Mouse (Mus musculus) stomach, postnatal 0 days (tissue): ENCODE measurements around the gene Coq5. TPM values are rescaled to one million over a fixed set of nuclear protein-coding genes. Genes with fewer than 3 reads are reported as not detected.
"Not testable (repeated sequence)": the region's sequence is repeated elsewhere in the genome, so short reads cannot be mapped to it uniquely, and the experiment has no call there.

Source experiments
- ATAC-seq: fragments of 200-750 bp; cut with Nextera tagmentation; 2 replicates; pipeline ENCODE4 v1.8.0; 2017; ENCODE audit not compliant: low FRiP score, low TSS enrichment
- DNase-seq: peaks from one replicate; pipeline ENCODE4 v3.0.0-alpha.2; 2016; ENCODE audit warnings: low spot score
- H3K27ac ChIP-seq: fragments of 300-500 bp; sonication (generic); replicated peaks from 2 replicates; pipeline ENCODE4 v1.5.1; 2014; ENCODE audit warnings: mild to moderate bottlenecking, control low read depth
- H3K27me3 ChIP-seq: fragments of 300-500 bp; sonication (generic); 2 replicates; pipeline ENCODE4 v1.6.1; 2014; ENCODE audit warnings: low read length; ENCODE audit not compliant: control insufficient read depth, insufficient read depth
- H3K36me3 ChIP-seq: fragments of 300-500 bp; sonication (generic); 2 replicates; pipeline ENCODE4 v1.6.1; 2014; ENCODE audit warnings: low read length, mixed read lengths; ENCODE audit not compliant: control insufficient read depth, insufficient read depth
- H3K4me1 ChIP-seq: fragments of 300-500 bp; sonication (generic); replicated peaks from 2 replicates; pipeline ENCODE4 v1.6.1; 2014; ENCODE audit warnings: antibody characterized with exemption; ENCODE audit not compliant: control insufficient read depth, insufficient read depth
- H3K4me2 ChIP-seq: fragments of 300-500 bp; sonication (generic); replicated peaks from 2 replicates; pipeline ENCODE4 v1.6.1; 2014; ENCODE audit warnings: low read depth, mild to moderate bottlenecking, control low read depth, moderate library complexity
- H3K4me3 ChIP-seq: fragments of 300-500 bp; sonication (generic); 2 replicates; pipeline ENCODE4 v1.5.1; 2014; ENCODE audit warnings: low read depth, low read length, control low read depth
- H3K9ac ChIP-seq: fragments of 300-500 bp; sonication (generic); 2 replicates; pipeline ENCODE4 v1.6.1; 2014; ENCODE audit warnings: mild to moderate bottlenecking, low read length, control low read depth, mixed read lengths
- H3K9me3 ChIP-seq: fragments of 300-500 bp; sonication (generic); 2 replicates; pipeline ENCODE4 v1.6.1; 2016; ENCODE audit warnings: low read length; ENCODE audit not compliant: control insufficient read depth
- CTCF ChIP-seq: IDR thresholded peaks from 2 replicates; pipeline ENCODE4 v1.5.1; 2016; ENCODE audit warnings: antibody characterized with exemption, low read depth, mild to moderate bottlenecking, moderate library complexity
- EP300 ChIP-seq: optimal IDR thresholded peaks from 2 replicates; pipeline ENCODE3; 2016; ENCODE audit warnings: antibody characterized with exemption
- WGBS: fragments of 180-500 bp; shearing (Covaris S2); extraction: QIAGEN DNeasy Blood & Tissue Kit; methylation state at CpG from one replicate; pipeline ENCODE4 v1.1.7; 2014; 5-methylcytosine and 5-hydroxymethylcytosine counted together
- polyA plus RNA-seq: library from polyadenylated mRNA; unstranded; fragments of >200 nt; fragmentation: Nextera tagmentation; extraction: Ambion mirVana; gene quantifications from 2 replicates; pipeline ENCODE4 v1.2.1, GENCODE M21; 2015

The Coq5 gene
- polyA plus RNA-seq, 1 experiment from 2014 or later: 32.6 TPM

- WGBS: 92% methylated on average over 8 of the region's 8 CpGs
- ATAC-seq: no peak
- H3K9ac ChIP-seq: no peak overlapping the region
These were observed 14.7 kb downstream of the Coq5 start for GRCm38 (mm10) chr5:115294173-115294572.

GRCm38 (mm10) chr5:115296347-115296746 is 16.9 kb downstream of the Coq5 start:
- peak; percentile 45 for ATAC-seq
- Histone ChIP-seq H3K27ac (peak overlapping the region; percentile 79), H3K4me2 (no peak overlapping the region), H3K36me3 (peaks cover 10% of the 10 kb centered on the region), H3K9ac (no peak overlapping the region), H3K27me3 (no peaks in the 10 kb centered on the region), H3K4me3 (no peak overlapping the region), H3K9me3 (no peaks in the 10 kb centered on the region), H3K4me1 (peaks cover 2% of the 10 kb centered on the region; the same call in 1 of the 2 replicates)
- DNase-seq: peak; percentile 66
- TF ChIP-seq CTCF (no peak), EP300 (no peak)
- 44% methylated on average over 10 of the region's 10 CpGs for WGBS

More at GRCm38 (mm10) chr5:115294173-115294572, 14.7 kb downstream of the Coq5 start:
- Histone ChIP-seq H3K4me1 (peaks cover 2% of the 10 kb centered on the region; the same call in 1 of the 2 replicates), H3K27ac (no peak overlapping the region), H3K36me3 (peaks cover 13% of the 10 kb centered on the region), H3K9me3 (no peaks in the 10 kb centered on the region), H3K4me3 (no peak overlapping the region), H3K4me2 (no peak overlapping the region), H3K27me3 (no peaks in the 10 kb centered on the region)
- DNase-seq: no peak
- TF ChIP-seq CTCF (peak; percentile 49), EP300 (no peak)

- H3K36me3 ChIP-seq: peaks cover 10% of the 10 kb centered on the region
- H3K4me2 ChIP-seq: peak overlapping the region; percentile 63
- no peaks in the 10 kb centered on the region for H3K27me3 ChIP-seq
- ATAC-seq: peak; percentile 13
- peaks cover 4% of the 10 kb centered on the region for H3K4me1 ChIP-seq
- peak; percentile 3 for TF ChIP-seq EP300
- peak; percentile 69 for TF ChIP-seq CTCF
- peak; percentile 78 for DNase-seq
- WGBS: under 1% methylated on average over 46 of the region's 46 CpGs
- peak overlapping the region; percentile 82 for H3K9ac ChIP-seq
- H3K9me3 ChIP-seq: no peaks in the 10 kb centered on the region
- H3K4me3 ChIP-seq: peak overlapping the region; percentile 87
- peak overlapping the region; percentile 95 for H3K27ac ChIP-seq
These were observed 20.7 kb downstream of the Coq5 start for GRCm38 (mm10) chr5:115300035-115300744.

GRCm38 (mm10) chr5:115300792-115301614 is 21.5 kb downstream of the Coq5 start, which contains the start of gene Dynll1:
Gene Dynll1 (minus strand): TSS chr5:115300999.
- H3K4me1 ChIP-seq: peaks cover 4% of the 10 kb centered on the region
- under 1% methylated on average over 56 of the region's 66 CpGs for WGBS
- ATAC-seq: peak; percentile 95
- H3K4me3 ChIP-seq: peak within 1 kb of the TSS; percentile 87
- peak; percentile 99 for DNase-seq
- peak within 1 kb of the TSS; percentile 81 for H3K4me2 ChIP-seq
- peak within 1 kb of the TSS; percentile 82 for H3K9ac ChIP-seq
- no peaks in the 10 kb centered on the region for H3K27me3 ChIP-seq
- H3K9me3 ChIP-seq: no peaks in the 10 kb centered on the region
- TF ChIP-seq CTCF (peak; percentile 40; the same call in 1 of the 2 replicates), EP300 (peak; percentile 95)
- peaks cover 6% of the 10 kb centered on the region for H3K36me3 ChIP-seq
- peak within 1 kb of the TSS; percentile 95 for H3K27ac ChIP-seq

GRCm38 (mm10) chr5:115301615-115302014 is 22.1 kb downstream of the Coq5 start:
- 14% methylated on average over 13 of the region's 13 CpGs for WGBS
- H3K4me2 ChIP-seq: peak overlapping the region; percentile 81
- no peak for TF ChIP-seq CTCF
- TF ChIP-seq EP300: no peak
- peak overlapping the region; percentile 87 for H3K4me3 ChIP-seq
- no peak for ATAC-seq
- H3K27ac ChIP-seq: peak overlapping the region; percentile 80
- H3K4me1 ChIP-seq: peaks cover 4% of the 10 kb centered on the region
- no peak for DNase-seq
- peaks cover 5% of the 10 kb centered on the region for H3K36me3 ChIP-seq
- H3K9me3 ChIP-seq: no peaks in the 10 kb centered on the region
- H3K9ac ChIP-seq: peak overlapping the region; percentile 58
- H3K27me3 ChIP-seq: no peaks in the 10 kb centered on the region

GRCm38 (mm10) chr5:115302190-115302589 is 22.7 kb downstream of the Coq5 start:
- H3K4me3 ChIP-seq, H3K9ac ChIP-seq, H3K4me2 ChIP-seq, H3K27me3 ChIP-seq, H3K9me3 ChIP-seq, H3K27ac ChIP-seq, H3K4me1 ChIP-seq, ATAC-seq, H3K36me3 ChIP-seq, DNase-seq: not testable (repeated sequence)
- WGBS: 72% methylated on average over 3 of the region's 7 CpGs
